Mouse (Mus musculus) MEL (cell line): ENCODE results near the gene Notch2.

Source experiments
- BHLHE40 ChIP-seq: IDR thresholded peaks from 2 replicates; pipeline ENCODE4 v1.6.1; 2012; ENCODE audit warnings: low read depth, mild to moderate bottlenecking, inconsistent platforms, low read length, improper control_type of control experiment, borderline replicate concordance
- CHD2 ChIP-seq: IDR thresholded peaks from 2 replicates; pipeline ENCODE4 v1.6.1; 2011; ENCODE audit warnings: low read length, improper control_type of control experiment
- CTCF ChIP-seq, 3 experiments: IDR thresholded peaks in 2 of 3; conservative IDR thresholded peaks in 1 of 3; 2 replicates each; pipeline ENCODE4 v1.5.1; 2011 to 2012; ENCODE audit warnings: low read length in 3 of 3, low read depth in 2 of 3, mild to moderate bottlenecking in 2 of 3, improper control_type of control experiment in 1 of 3, inconsistent platforms in 1 of 3, mixed read lengths in 1 of 3, moderate library complexity in 1 of 3; ENCODE audit not compliant: control insufficient read depth in 1 of 3, insufficient read depth in 1 of 3, poor library complexity in 1 of 3, severe bottlenecking in 1 of 3
- EP300 ChIP-seq, 2 experiments: IDR thresholded peaks; 2 replicates each; pipeline ENCODE4 v1.6.1; 2011; ENCODE audit warnings: improper control_type of control experiment in 2 of 2, low read length in 2 of 2, low read depth in 1 of 2, mild to moderate bottlenecking in 1 of 2
- MXI1 ChIP-seq: IDR thresholded peaks from 2 replicates; pipeline ENCODE4 v1.6.1; 2011; ENCODE audit warnings: mild to moderate bottlenecking, low read depth, low read length, improper control_type of control experiment
- NRF1 ChIP-seq: IDR thresholded peaks from 2 replicates; pipeline ENCODE4 v1.6.1; 2014; ENCODE audit warnings: low read depth, mild to moderate bottlenecking, inconsistent platforms, low read length, improper control_type of control experiment, moderate library complexity; ENCODE audit not compliant: poor library complexity, insufficient read depth, severe bottlenecking
- POLR2A ChIP-seq, 2 experiments: IDR thresholded peaks; 2 replicates each; pipeline ENCODE4 v1.6.1; 2011 to 2012; ENCODE audit warnings: low read length in 2 of 2, mild to moderate bottlenecking in 2 of 2, control low read depth in 1 of 2, improper control_type of control experiment in 1 of 2, low read depth in 1 of 2, moderate library complexity in 1 of 2; ENCODE audit not compliant: control insufficient read depth in 1 of 2, insufficient read depth in 1 of 2, poor library complexity in 1 of 2
- POLR2AphosphoS2 ChIP-seq: IDR thresholded peaks from 2 replicates; pipeline ENCODE4 v1.6.1; 2011; ENCODE audit warnings: low read length, improper control_type of control experiment
- RAD21 ChIP-seq: IDR thresholded peaks from 2 replicates; pipeline ENCODE4 v1.6.1; 2011; ENCODE audit warnings: mild to moderate bottlenecking, low read depth, low read length, improper control_type of control experiment
- ZMIZ1 ChIP-seq: IDR thresholded peaks from 2 replicates; pipeline ENCODE4 v1.6.1; 2012; ENCODE audit warnings: low read depth, mild to moderate bottlenecking, inconsistent platforms, low read length, improper control_type of control experiment, moderate library complexity
- ZNF384 ChIP-seq: IDR thresholded peaks from 2 replicates; pipeline ENCODE4 v1.6.1; 2012; ENCODE audit warnings: low read depth, mild to moderate bottlenecking, inconsistent platforms, low read length, improper control_type of control experiment

DNA sequence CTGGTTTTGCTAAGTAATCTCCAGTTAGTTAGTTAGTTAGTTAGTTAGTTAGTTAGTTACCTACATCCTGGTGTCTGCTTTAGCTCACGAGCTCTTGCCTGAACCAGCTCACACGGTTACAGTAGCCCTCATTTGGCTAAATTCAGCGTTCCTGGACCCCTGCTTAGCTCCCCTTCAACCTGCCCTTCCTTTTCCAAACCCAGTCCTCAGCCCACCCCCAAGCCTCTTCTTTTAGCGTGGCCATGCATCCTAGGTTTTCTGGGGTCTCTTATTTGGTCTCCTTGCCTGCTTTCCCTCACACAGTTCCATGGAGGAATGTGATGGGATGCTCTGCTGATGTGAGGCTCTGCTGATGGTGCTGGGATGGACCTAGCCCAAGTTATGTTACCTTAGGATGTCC is 145.3 kb downstream of the Notch2 start:
- TF ChIP-seq CTCF (IDR thresholded peaks at IDR 0.05 in 2 of 3, conservative IDR thresholded peaks at IDR 0.05 in 1 of 3; ENCODE audit: control insufficient read depth in 1 of 3, insufficient read depth in 1 of 3, low read depth in 2 of 3, low read length in 3 of 3, poor library complexity in 1 of 3, severe bottlenecking in 1 of 3) (no peak), RAD21 (no peak), BHLHE40 (no peak), ZMIZ1 (no peak), POLR2A (IDR thresholded peaks at IDR 0.05; ENCODE audit: control insufficient read depth in 1 of 2, insufficient read depth in 1 of 2, low read depth in 1 of 2, low read length in 2 of 2, poor library complexity in 1 of 2) (no peak), MXI1 (no peak), NRF1 (no peak), ZNF384 (no peak), CHD2 (no peak), EP300 (IDR thresholded peaks at IDR 0.05; ENCODE audit: low read depth in 1 of 2, low read length in 2 of 2) (no peak), POLR2AphosphoS2 (no peak)
